Mouse (Mus musculus) spleen, adult 12 weeks (tissue): ENCODE data around the gene Lrig3.

Experiments
- DNase-seq: peaks from one replicate; pipeline ENCODE4 v3.0.0; 2022; ENCODE audit warnings: low spot score

Gene Lrig3

DNA sequence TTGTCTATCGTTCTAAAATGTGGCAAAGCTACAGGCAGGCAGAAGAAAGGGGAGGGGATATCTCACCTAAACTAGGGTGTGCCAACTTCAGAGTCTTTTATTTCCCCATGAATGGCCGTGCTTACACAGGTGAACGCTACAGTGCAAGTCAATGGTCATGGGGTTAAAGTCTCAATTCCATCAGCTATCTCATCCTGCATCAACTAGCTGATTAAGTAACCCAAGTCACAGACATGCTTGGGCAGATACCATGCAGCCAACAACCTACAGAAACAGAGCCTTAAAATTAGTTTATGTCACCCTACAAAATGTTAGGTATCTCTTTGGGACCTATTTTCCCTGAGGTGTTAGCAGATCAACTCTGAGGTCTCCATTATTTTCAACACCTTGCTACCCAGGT lies 1.3 kb upstream of the Lrig3 start:
- no peak for DNase-seq

DNA sequence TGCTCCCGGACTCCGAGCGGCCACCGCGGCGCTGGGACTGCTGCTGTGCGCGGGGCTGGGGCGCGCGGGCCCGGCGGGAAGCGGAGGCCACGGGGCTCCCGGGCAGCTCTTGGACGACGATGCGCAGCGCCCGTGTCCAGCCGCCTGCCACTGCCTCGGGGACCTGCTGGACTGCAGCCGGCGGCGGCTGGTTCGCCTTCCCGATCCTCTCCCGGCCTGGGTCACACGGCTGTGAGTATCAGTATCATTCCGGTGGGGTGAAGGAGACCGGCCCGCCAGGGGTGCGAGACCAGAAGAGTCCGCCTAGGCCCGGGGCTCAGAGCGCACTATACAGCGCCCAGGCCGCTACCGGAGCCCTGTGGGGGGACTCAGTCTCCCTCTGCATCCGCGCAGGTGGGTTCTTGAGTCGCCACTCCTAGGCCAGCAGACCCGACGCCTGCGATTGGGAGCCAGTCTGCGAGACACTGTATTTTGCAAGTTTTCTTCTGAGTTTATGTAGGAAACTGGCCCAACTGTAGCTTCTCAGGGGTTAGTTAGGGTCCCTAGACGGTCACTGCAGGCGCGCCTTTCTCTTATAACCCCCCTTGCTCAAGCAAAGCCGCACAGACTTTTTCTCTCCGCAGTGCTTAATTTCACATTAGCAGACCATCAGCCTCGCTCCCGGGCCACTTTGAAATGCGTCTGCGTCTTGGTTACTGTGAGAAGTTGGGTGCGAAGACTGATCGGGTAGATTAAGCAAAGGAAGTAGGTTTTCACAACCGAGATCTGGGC lies 698 bp downstream of the Lrig3 start:
- DNase-seq: no peak

DNA sequence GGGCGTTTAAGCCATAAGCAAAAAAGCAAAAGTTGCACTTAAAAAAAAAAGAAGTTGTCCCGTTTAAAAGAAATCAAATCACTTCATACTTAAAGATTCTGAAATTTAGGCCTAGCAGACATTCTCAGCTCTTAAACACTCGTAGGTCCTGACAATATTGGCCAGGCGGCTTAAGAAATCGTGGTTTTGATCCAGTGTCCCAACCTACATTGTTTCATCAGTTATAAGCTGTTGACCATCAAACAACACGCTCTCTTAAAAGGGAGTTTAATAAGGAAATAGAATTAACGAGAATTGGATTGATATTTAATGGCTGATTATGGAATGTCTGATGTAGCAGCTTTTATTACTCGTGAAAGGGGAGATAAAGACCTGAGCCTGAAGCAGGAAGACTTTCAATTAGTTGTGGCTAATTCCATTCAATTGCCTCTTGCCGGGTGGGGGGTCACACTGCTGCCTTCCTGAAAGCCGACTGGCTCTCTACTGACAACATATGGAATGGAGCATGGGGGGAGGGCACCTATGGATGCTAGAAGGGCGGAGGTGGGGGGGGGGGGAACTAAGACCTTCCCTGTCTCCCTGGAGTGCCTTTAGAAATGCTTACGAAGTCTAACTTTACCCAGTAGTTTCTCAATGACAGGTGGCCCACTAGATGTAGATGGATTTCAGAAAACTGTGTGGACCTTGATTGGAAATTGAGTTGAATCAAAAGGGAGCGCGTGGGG lies 1.6 kb downstream of the Lrig3 start:
- no peak for DNase-seq

DNA sequence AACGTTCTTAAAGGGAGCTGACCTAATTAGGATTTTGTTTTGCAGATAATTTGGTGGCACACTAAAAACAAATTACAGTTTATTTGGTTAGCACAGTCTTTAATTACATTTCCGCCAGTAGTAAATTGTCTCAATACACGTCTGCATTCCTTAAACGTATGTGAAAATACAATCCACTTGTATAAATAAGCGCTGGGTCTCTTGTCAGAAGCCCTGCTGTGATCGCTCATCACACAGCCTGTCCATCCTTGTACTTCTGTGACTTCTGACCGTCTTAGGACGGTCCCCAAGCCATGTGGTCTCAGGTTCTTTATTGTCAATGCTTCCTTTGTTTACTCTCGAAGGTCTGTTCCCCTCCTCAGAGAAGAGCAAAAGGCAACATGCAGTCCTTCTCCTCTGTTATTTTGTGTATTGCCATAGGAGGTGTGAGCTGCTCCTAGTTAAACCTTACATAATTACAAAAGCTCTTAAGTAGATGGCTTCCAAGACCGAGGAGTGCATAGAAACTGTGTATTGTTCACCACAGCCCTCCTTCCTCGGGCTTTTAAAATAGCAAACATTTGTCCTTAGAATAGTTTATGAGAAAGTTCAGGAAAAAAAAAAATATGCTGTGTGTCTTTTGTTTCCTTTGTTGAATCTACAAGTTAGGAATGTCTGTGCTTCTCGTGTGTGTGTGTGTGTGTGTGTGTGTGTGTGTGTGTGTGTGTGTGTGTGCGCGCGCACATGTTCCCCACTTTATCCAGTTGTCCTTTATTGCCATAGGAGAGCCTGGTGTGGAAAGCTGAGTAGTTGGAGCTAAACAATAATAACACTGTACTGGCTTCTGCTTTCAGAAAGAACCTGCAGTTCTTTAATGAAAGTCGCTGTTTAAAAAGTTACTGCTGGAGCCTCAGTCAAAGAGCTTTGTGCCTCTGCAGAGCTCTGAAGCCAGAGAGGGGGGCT lies 2.5 kb downstream of the Lrig3 start:
- DNase-seq: no peak

DNA sequence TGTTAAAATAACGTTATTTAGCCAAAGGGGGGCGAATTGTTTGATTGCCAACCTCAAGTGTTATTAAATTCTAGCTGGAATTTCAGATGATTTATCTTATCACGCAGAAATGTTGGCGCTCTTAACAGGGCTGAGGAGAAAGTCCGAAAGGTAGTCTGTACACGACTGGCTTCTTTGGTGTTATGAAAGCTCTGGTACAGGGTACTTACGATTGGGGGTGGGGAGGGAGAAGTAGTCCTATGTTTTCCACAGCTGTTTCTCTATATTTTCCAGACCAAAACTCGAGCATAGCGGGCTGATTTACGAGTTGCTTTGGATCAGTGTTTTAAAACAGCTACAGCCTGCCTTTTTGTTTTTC lies 3.1 kb downstream of the Lrig3 start:
- no peak for DNase-seq

DNA sequence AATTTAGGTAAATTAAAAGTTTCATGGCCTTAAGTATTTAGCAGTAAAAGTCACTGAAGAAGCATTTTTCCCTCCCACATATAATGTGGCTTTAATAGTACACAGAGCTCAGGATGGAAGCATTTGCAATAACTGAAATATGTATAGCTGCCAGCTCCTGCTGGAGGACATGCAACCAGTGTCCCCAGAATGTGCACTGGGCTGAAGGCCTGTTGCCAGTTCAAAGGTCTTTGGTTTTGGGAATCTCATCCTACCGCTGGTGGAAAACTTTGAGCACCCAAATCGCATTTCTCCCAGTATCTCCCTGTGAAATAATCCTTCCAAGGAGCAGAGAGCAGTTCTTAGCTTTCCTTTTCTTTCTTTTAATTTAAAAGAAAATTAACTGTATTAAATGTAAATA lies 4.1 kb downstream of the Lrig3 start:
- no peak for DNase-seq

DNA sequence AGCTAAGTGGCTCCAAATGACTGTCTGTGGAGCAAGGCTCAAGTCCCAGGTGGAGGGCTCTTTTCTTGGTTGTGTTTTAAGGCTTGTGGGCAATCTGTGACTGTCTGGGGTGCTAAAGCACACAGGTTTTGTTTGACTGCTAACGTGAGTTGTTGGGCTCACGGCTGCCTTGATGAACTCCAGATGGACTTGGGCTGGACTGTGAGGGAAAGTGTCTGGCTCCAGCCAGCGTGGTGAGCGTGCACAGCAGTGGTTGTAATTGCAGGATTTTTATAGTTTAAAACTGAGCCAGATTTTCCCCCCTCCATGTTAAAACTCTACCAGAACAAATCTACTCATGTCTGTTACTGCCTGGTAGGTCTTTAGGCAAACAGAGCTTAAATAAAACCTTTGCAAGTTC lies 4.5 kb downstream of the Lrig3 start:
- DNase-seq: no peak

DNA sequence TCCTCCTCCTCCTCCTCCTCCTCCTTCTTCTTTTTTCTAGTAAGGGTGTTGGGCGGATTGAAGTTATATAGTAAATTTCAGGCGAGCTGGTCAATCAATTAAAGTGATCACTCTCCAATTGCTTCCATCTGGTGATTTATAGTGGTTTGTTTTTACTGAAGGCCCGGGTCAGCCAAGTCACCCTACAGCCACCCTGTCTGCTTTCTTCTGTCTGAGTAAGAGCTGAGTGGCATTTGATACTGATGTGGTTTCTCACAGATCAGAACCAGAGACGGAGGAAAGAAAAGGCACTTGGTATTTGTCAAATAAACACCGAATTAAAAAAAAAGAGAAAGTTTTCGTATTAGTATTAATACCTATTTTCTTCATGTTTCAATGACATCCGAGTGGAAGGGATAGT lies 7.8 kb downstream of the Lrig3 start:
- DNase-seq: no peak

DNA sequence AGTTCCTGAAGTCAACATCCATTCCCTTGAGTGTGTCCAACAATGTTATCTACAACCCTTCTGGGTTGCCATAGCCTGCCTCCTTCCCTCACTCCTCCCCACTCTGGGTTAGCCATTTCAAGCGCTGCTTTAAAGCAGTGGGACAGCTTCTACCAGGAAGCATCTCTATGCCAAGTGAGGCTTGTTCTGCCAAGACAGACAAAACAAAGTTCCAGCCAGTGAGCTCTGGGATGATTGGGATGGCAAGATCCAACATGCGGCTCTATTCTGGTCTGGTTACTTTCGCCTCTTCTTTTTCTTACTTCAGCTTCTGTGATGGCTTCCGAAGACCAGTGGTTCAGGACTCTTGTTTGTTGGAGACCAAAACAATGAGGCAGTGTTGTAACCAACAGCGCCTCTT lies 16.0 kb downstream of the Lrig3 start:
- no peak for DNase-seq

DNA sequence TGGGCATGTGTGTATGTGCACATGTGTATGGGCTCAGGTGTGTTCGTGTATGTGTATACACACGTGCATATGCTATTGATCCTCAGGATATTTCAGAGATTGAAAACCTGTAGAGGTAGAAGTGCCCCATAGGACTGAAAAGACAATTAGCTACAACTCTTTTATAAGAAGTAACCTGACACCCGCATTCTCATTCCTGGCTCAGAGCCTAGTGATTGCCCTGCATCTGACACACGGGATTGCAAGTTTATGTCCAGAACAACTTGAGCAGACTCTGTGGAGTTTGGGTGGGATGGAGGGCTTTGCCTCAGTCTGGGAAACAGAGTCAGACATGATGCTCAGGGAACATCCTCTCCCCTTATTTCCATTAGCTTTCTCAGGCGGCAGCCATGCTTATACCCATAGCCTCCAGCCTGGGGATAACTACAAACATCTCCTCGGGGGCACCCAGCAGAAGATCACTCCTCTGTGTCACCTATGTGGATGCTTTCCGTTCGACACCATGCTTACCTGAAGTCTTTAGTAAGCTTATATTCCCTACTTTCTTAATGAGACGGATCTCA lies 18.6 kb downstream of the Lrig3 start:
- DNase-seq: no peak

DNA sequence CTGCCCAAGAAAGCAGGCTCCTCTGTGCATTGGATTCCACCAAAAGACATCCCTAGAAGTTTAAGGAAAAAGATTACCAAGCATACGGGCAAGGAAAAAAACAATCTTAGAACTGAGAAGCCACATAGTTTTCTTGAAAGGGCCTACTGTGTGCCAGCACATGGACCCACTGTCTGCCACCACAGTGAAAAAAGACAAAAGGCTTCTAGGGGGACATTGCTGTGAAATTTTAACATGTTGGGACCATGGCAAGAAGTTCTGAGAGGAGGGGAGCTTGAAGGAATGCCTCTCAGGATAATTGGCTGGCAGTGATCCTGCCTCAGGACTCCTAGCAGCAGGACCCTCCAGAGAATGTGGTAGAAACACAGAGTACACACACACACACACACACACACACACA lies 19.8 kb downstream of the Lrig3 start:
- no peak for DNase-seq

DNA sequence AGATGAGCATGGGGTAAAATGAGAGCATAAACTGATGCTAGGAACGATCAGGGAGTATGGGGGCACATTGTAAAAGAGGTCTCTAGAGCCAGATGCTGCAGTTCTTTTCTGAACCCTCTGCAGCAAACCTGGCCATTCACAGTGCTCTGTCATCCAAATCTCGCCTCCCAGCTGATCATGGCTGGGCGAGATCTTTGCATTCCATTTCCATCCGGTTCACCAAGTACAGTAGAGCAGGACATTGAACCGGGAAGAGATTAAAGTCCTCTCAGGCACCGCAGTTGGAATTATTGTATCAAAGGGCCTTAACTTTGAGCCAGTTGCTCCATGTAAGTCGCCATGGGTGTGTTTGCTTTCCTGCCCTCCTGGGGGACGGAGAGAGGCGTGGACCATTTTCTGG lies 20.5 kb downstream of the Lrig3 start:
- no peak for DNase-seq

DNA sequence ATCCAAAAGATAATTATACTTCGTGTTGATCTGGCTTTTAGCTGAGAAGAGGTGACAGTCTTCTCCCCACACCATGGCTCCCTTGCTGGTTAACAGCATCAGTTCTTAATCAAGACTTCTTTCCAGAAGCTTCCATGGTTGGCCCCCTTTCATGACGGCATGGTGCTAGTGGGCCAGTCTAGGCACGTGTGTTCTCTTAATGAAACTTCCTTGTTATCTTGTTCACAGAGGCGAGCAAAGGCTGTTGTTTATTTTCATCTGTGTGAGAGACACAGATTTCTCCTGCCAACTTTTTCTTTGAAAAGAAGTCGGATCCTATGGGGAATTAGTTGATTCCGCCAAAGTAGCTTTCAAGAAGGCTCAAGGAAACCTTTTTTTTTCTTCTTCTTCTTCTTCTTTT lies 21.3 kb downstream of the Lrig3 start:
- DNase-seq: no peak

DNA sequence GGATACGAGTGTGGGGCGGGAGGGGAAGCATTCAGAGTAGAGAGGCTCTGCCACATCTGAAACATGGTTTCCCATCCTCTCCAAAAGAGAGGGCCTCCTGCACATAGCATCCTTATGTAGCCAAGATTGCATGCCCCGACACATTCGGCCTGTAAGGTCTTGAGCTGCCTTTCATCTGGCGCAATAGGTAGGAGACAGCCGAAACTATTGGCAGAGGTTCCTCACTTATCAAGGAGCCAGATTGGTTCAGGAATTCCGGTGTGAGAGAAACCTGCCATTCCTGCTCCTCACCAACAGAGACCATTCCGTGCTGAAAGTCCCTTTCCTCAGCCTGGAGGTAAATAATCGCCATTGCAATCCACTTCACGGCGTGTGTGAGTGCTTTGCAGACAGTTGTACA lies 22.1 kb downstream of the Lrig3 start:
- DNase-seq: no peak

DNA sequence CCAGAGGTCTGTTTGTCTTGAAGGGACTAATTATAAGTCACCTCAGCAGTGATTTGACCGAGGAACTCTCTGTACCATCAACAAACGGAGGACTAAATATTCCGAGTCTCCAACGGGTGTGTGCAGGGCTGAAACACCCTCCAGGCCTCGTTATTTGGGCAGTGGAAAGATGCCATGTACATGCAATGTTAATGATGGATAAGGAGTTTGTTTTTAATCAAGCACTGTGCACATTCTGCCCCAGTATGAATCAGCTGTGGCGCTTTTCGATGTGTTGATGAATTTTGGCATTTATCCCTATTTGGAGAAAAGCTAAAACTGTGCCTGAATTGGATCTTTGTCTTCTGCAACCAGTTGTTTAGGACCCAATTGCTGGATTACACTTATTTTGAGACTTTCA lies 23.9 kb downstream of the Lrig3 start:
- DNase-seq: no peak

DNA sequence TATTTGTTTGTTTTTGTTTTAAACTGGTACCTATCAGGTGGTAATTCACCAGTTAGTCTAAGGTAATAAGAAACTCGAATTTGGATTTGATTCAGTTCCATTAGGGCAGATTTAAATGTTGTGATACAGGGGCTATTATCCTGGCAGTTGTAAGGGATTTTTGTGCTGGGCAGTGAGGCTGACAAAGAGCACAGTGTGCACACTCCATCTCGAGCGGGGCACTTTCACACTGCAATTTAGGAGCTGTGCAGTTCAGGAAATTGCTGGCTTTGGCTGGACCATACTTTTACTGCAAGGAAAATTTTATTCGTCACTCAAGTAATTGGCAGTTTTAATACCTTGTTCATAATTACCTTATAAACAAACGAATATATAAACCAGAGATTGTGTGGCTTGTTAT lies 24.4 kb downstream of the Lrig3 start:
- DNase-seq: no peak

DNA sequence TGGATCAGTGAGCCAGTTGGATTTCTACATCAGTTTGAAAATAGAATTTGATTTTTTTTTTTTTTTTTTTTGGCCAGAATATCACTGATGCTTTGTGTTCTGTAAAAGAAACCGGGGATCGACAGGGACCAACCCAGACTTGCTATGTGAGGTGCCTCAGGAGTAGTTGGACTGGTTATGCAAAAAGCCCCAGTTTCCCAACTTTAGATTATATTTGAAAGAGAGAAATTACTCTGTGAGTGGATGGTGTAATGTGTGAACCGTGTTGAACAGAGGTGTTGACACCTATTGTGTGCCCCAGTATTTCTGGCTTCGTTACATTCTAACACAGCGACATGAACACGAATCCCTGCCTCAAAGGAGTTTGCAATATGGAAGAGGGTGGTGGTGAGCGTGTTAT lies 25.9 kb downstream of the Lrig3 start:
- no peak for DNase-seq

DNA sequence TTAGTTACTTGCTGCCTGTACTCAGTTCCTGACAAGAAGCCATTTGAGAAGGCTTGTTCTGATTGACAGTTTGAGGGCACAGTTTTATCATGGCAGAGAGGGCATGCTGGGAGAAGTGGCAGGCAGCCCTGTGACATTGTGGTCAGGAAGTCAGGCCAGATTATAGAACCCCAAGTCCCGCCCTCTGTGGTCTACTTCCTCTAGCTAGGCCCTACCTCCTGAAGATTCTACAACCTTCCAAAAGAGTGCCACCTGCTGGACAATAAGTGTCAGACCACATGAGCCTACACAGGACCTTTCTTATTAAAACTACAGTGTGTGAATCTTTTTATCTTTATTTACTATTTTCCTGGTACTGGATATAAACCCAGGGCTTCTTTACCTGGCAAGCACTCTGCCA lies 28.9 kb downstream of the Lrig3 start:
- no peak for DNase-seq

DNA sequence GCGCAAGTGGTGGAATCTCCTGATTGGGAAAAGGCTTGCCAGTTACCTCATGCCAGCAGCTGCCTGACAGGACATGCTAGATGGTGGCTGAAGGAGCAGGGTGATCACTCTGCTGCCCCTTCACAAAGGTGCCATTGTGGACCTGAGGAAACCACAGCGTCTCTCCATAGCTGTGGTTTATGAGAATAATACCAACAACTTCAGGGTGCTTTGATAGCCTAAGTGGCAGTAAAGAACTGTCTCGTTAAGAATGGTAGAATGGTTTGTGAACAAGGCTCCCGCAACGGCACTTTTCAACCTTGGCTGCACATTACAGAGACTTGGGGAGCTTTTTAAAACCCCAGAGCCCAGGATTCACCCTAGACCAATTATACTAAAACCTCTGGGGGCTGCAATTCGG lies 29.7 kb downstream of the Lrig3 start:
- DNase-seq: no peak

DNA sequence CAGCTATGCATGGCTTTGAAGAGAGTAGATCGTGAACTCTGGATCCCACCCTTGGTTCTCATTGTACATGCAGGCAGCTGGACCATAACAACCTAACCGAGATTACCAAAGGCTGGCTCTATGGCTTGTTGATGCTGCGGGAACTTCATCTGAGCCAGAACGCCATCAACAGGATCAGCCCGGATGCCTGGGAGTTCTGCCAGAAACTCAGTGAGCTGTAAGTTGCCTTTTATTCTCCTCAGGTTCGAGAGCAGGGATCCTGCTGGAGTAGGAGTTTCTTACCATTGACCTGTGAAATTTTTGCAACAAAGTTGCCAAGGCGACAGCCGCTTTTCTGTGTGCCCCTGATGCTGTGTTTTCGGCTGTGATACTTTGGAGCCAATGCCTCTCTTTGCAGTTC lies 31.0 kb downstream of the Lrig3 start:
- no peak for DNase-seq

DNA sequence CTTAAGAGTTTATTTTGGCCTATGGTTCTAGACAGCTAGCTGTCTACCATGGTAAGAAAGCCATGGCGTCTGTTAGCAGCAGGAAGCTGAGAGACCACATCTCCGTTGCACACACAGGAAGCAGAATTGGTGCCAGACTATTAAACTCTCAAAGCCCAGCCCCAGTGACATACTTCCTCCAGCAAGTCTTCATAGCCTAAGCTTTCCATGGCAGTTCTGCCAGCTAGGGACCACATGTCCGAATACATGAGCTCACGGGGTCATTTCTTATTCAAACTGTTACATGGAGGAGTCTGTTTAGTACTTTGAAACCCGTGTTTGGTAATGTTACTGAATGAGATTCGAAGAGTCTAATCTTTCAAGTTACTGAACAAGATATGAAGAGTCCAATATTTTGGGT lies 33.6 kb downstream of the Lrig3 start:
- no peak for DNase-seq

DNA sequence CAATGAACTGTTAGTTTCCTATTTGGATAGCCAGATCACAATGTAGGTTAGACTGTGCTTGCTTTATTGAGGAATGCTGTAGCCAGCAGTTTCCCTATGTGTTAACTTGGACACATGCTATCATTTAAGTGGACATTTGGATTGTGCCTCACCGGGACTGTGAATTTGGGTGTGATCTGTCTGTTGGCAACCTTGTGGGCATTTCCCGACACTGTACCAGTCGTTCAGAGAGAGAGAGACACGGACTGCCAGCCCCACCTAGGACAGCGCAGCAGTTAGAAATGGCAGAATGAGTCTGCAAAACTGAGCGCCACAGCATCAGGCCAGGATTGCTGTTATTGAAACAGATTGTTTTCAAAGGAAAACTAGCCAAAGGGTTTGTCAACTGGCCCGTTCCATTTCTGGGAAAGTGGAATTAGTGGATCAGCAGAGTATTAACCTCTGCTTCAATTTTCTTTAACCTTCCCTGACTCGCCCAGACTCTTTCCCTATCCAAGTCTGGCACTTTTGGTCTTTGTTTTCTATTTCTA lies 35.0 kb downstream of the Lrig3 start:
- DNase-seq: no peak
